Mouse (Mus musculus): ENCODE measurements at regions not wholly inside any gene's neighbourhood (a gene's known extent, or its start where the extent isn't known, plus 50 kb on each side); places are given as distances from the start of the nearest gene placed in this dataset.
A peak's percentile ranks its signal among the peaks of the same experiment; 100 is the strongest.

DNA sequence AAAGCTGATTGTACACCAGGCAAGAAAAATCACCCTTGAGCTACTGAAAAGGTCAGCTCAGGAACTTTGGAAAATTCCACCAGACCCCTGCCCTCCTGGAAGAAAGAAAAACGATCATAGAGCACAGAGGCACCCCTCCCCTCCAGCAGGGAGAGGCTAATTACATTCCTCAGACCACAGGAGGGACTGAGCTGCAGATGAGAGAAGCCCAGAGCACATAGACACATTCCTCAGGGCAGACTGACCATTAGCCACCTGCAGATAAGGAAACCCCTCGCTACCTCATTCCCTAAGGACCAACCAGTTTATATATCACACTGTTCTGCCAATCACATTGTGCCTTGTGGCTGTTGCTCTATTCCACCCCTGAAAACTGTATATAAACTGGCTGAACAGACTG, 230.3 kb downstream of the Parp8 start:
- no peaks in the 10 kb centered on the region for H3K9me3 ChIP-seq (ENCODE audit: control insufficient read depth, low read length)
- no peaks in the 10 kb centered on the region for H3K36me3 ChIP-seq (ENCODE audit: control insufficient read depth, insufficient read depth, low read length)
- H3K9ac ChIP-seq (ENCODE audit: low read length) = no peak overlapping the region
- no peak for DNase-seq (ENCODE audit: low spot score)
- ATAC-seq (replicated peaks; ENCODE audit: low FRiP score) = no peak
- H3K27me3 ChIP-seq (ENCODE audit: control insufficient read depth, insufficient read depth, low read length) = no peaks in the 10 kb centered on the region
- no peak overlapping the region for H3K4me3 ChIP-seq (ENCODE audit: low read depth, low read length)
- no peak overlapping the region for H3K27ac ChIP-seq (ENCODE audit: low read depth, low read length)
- H3K4me1 ChIP-seq (replicated peaks; ENCODE audit: control insufficient read depth, insufficient read depth, low read length) = no peaks in the 10 kb centered on the region
- H3K4me2 ChIP-seq (ENCODE audit: low read depth, low read length, severe bottlenecking) = no peak overlapping the region
- 28% methylated on average over 2 of the region's 2 CpGs for WGBS

DNA sequence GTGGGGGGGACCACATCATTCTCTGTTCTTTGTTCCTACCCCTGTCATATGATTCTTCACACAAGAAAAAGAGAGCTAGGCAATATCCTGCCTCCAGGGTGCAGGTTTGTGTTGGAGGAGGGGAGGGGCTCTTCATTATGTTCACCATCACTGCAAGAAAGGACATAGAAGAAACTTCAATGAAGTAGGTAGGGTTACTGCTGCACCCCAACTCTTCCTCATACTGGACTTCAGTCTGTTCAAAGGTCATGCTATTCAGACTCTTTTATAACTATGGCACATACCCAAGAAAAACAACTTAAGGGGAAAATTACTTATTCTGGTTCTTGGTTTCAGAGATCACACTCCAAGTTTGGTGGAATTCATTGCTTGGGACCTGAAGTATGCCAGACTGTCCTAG, 243.7 kb downstream of the Parp8 start:
- DNase-seq (ENCODE audit: low spot score) (no peak), ATAC-seq (replicated peaks; ENCODE audit: low FRiP score) (no peak)
- Histone ChIP-seq H3K27ac (ENCODE audit: low read depth, low read length) (no peak overlapping the region), H3K36me3 (ENCODE audit: control insufficient read depth, insufficient read depth, low read length) (no peaks in the 10 kb centered on the region), H3K4me1 (replicated peaks; ENCODE audit: control insufficient read depth, insufficient read depth, low read length) (no peaks in the 10 kb centered on the region), H3K9ac (ENCODE audit: low read length) (no peak overlapping the region), H3K9me3 (ENCODE audit: control insufficient read depth, low read length) (no peaks in the 10 kb centered on the region), H3K27me3 (ENCODE audit: control insufficient read depth, insufficient read depth, low read length) (no peaks in the 10 kb centered on the region), H3K4me3 (ENCODE audit: low read depth, low read length) (no peak overlapping the region), H3K4me2 (ENCODE audit: low read depth, low read length, severe bottlenecking) (no peak overlapping the region)

DNA sequence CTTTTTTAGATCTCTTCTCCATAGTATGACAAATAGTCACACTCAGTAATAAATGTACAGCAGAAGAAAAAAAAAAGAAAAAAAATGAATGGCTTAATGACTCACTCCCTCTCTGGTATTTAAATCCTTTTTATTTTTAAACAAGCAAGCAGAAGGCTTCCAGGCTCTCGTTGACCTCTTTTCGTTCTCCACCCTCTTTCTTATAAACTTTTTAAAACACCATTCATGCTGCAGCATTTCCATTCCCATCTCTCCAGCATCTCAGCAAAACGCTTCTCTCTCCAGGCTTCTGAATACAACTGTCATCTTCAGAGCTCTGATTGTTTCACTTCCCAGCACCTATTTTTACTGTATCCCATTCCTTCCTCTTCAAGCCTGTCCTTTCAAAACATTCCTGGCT, 259.8 kb downstream of the Parp8 start:
- ATAC-seq (replicated peaks; ENCODE audit: low FRiP score) (no peak), DNase-seq (ENCODE audit: low spot score) (no peak)
- WGBS = 86% methylated on average over 3 of the region's 3 CpGs

DNA sequence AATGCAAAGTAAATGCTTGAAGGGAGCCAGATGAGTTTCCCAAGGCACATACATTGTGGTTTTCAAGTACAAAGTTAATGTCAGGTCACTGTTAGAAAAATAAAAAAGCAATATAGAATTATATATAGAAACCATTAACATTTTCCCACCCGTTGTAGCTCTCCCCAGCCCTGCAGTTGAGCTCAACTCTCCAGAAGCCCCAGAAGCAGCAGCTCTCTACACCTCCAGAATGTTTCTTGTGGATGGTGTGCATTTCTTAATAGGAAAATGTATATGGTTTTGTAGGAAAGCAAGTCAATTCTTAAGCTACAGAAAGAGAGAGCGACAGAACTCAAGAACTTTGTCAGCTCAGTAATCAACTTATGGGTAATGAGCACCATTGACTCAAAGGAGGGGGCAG, 265.4 kb downstream of the Parp8 start:
- H3K9me3 ChIP-seq (ENCODE audit: control insufficient read depth, low read length) = no peaks in the 10 kb centered on the region
- no peak overlapping the region for H3K4me3 ChIP-seq (ENCODE audit: low read depth, low read length)
- no peaks in the 10 kb centered on the region for H3K27me3 ChIP-seq (ENCODE audit: control insufficient read depth, insufficient read depth, low read length)
- H3K27ac ChIP-seq (ENCODE audit: low read depth, low read length) = no peak overlapping the region
- DNase-seq (ENCODE audit: low spot score) (no peak), ATAC-seq (replicated peaks; ENCODE audit: low FRiP score) (no peak)
- 83% methylated on average over 2 of the region's 2 CpGs for WGBS
- H3K4me2 ChIP-seq (ENCODE audit: low read depth, low read length, severe bottlenecking) = no peak overlapping the region
- H3K4me1 ChIP-seq (replicated peaks; ENCODE audit: control insufficient read depth, insufficient read depth, low read length) = no peaks in the 10 kb centered on the region
- no peak overlapping the region for H3K9ac ChIP-seq (ENCODE audit: low read length)
- H3K36me3 ChIP-seq (ENCODE audit: control insufficient read depth, insufficient read depth, low read length) = no peaks in the 10 kb centered on the region

More for the DNA sequence above, 259.8 kb downstream of the Parp8 start:
- Histone ChIP-seq H3K4me2 (ENCODE audit: low read depth, low read length, severe bottlenecking) (no peak overlapping the region), H3K4me3 (ENCODE audit: low read depth, low read length) (no peak overlapping the region), H3K27ac (ENCODE audit: low read depth, low read length) (no peak overlapping the region), H3K9ac (ENCODE audit: low read length) (no peak overlapping the region), H3K4me1 (replicated peaks; ENCODE audit: control insufficient read depth, insufficient read depth, low read length) (no peaks in the 10 kb centered on the region), H3K9me3 (ENCODE audit: control insufficient read depth, low read length) (no peaks in the 10 kb centered on the region), H3K36me3 (ENCODE audit: control insufficient read depth, insufficient read depth, low read length) (no peaks in the 10 kb centered on the region), H3K27me3 (ENCODE audit: control insufficient read depth, insufficient read depth, low read length) (no peaks in the 10 kb centered on the region)

DNA sequence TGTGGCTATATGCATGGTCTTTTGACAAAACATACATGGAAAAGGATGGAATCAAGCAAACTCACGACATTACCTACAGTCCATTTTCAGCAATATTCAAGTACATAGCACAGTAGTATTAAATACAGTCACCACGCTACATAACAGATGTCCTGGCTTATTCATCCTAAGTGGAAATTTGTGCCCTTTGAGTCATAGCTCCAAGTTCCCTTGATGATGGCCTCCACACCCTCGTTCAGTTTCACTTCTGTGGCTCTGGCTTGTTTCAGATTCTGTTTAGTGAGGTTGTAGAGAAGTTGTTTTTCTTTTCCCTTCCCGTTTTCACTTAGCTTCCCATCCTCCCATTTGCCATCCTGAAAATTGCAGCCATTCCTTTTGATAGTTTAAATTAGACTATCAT, 284.5 kb downstream of the Parp8 start:
- no peak overlapping the region for H3K4me2 ChIP-seq (ENCODE audit: low read depth, low read length, severe bottlenecking)
- no peak overlapping the region for H3K4me3 ChIP-seq (ENCODE audit: low read depth, low read length)
- H3K9me3 ChIP-seq (ENCODE audit: control insufficient read depth, low read length) = no peaks in the 10 kb centered on the region
- no peak overlapping the region for H3K27ac ChIP-seq (ENCODE audit: low read depth, low read length)
- no peaks in the 10 kb centered on the region for H3K36me3 ChIP-seq (ENCODE audit: control insufficient read depth, insufficient read depth, low read length)
- no peak overlapping the region for H3K9ac ChIP-seq (ENCODE audit: low read length)
- 85% methylated on average over 4 of the region's 4 CpGs for WGBS
- no peaks in the 10 kb centered on the region for H3K4me1 ChIP-seq (replicated peaks; ENCODE audit: control insufficient read depth, insufficient read depth, low read length)
- DNase-seq (ENCODE audit: low spot score) (no peak), ATAC-seq (replicated peaks; ENCODE audit: low FRiP score) (no peak)
- no peaks in the 10 kb centered on the region for H3K27me3 ChIP-seq (ENCODE audit: control insufficient read depth, insufficient read depth, low read length)

DNA sequence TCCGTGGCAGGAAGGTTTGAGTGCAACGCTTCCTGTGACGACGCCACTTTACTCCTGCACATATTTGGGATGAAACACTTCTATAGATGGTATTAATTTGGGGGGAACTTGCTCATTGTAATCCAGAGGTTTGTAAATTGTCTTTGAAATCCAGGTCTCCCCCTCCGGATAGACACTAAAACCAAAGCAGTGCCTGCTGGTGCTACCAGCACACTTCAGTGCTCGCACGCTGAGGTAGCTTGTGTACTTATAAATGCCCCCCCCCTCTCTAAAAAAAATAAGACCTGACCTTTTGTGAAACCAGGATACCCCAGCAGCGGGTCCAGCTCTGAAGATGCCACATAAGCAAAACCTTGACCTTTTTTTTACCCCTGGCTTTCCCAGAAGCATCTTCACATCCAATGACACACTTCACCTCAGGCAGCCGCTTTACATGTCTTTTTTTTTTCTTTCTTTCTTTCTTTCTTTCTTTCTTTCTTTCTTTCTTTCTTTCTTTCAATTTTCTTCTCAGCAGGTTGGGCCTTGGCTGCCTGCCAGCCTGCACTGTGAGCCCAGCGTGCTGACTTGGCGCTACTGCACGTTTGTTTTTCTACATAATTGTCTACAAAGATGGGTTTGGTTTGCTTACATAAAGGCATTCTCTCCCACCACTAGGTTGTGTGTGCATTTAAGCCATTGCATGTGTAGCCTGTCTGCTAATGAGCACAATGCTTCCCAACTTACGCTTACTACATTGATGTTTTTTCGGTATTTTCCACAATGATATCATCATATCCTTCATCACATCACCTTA, 301.8 kb downstream of the Parp8 start:
- 76% methylated on average over 14 of the region's 14 CpGs for WGBS
- H3K4me2 ChIP-seq (ENCODE audit: low read depth, low read length, severe bottlenecking) = no peak overlapping the region

DNA sequence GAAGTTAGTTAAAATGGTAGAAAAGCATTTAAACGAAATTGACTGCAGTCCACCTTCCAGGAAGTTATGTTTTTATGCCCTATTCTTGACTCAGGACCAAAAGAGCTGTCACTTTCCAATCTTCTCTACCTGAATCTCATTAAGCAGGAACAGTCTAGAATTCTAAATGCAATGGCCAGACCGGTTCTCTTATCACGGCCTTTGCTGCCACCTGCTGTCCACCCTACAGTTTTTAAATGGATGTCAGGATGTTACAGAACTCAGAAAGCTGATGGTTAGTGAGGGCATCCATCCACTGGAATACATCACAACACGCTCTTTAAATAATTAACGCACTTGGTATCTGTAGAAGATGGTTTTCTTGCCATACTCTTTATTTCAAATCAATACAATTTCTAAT, 310.5 kb downstream of the Parp8 start:
- Histone ChIP-seq H3K4me1 (replicated peaks; ENCODE audit: control insufficient read depth, insufficient read depth, low read length) (peaks cover 4% of the 10 kb centered on the region; the same call in 1 of the 2 replicates), H3K36me3 (ENCODE audit: control insufficient read depth, insufficient read depth, low read length) (no peaks in the 10 kb centered on the region), H3K27me3 (ENCODE audit: control insufficient read depth, insufficient read depth, low read length) (peaks cover 24% of the 10 kb centered on the region), H3K27ac (ENCODE audit: low read depth, low read length) (no peak overlapping the region), H3K4me2 (ENCODE audit: low read depth, low read length, severe bottlenecking) (no peak overlapping the region), H3K4me3 (ENCODE audit: low read depth, low read length) (no peak overlapping the region), H3K9ac (ENCODE audit: low read length) (no peak overlapping the region), H3K9me3 (ENCODE audit: control insufficient read depth, low read length) (no peaks in the 10 kb centered on the region)
- ATAC-seq (replicated peaks; ENCODE audit: low FRiP score) = no peak
- DNase-seq (ENCODE audit: low spot score) = peak; percentile 76
- WGBS = 18% methylated on average over 5 of the region's 5 CpGs

More for the DNA sequence above, 301.8 kb downstream of the Parp8 start:
- H3K9ac ChIP-seq (ENCODE audit: low read length) = no peak overlapping the region
- H3K4me1 ChIP-seq (replicated peaks; ENCODE audit: control insufficient read depth, insufficient read depth, low read length) = no peaks in the 10 kb centered on the region
- H3K4me3 ChIP-seq (ENCODE audit: low read depth, low read length) = no peak overlapping the region
- no peak for DNase-seq (ENCODE audit: low spot score)
- no peaks in the 10 kb centered on the region for H3K27me3 ChIP-seq (ENCODE audit: control insufficient read depth, insufficient read depth, low read length)
- ATAC-seq (replicated peaks; ENCODE audit: low FRiP score) = 0 out of 2 replicates have a peak, but pooled peaks have one; percentile 53
- H3K9me3 ChIP-seq (ENCODE audit: control insufficient read depth, low read length) = no peaks in the 10 kb centered on the region
- H3K36me3 ChIP-seq (ENCODE audit: control insufficient read depth, insufficient read depth, low read length) = no peaks in the 10 kb centered on the region
- H3K27ac ChIP-seq (ENCODE audit: low read depth, low read length) = no peak overlapping the region

DNA sequence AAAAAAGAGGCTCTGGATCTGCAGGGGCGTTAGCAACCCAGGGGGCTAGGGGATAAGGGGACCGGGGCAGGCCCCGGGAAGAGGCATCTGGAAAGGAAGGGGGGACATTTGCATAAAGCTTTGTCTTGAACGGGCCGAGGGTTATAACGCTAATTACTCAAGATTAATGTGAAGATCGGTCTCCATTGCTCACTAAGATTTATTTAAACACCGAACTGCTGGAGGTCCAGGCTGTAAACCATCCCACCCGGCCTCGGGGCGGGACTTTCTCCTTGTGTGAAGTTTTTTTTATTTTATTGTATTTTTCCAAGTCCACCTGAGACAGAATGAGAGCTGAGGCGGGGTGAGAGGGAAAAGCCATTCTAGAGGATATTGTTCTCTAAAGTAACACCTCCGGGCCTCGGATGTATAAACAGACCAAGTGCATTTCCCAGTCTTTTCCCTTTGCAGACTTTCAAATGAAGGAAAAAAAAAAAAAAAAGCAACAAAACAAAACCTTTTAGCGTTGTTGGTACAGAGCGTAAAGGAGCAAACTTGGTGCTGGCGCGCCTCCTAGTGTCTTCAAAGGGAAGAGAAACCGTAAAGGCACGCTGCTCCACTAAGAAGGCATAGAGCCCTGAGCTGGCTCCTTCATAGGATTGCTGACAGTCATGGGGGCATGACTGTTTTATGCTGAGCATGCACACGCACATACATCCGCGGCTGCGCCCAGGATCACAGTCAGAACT, 313.3 kb downstream of the Parp8 start:
- peak overlapping the region; percentile 33; the same call in 1 of the 2 replicates for H3K9ac ChIP-seq (ENCODE audit: low read length)
- peak overlapping the region; percentile 66 for H3K4me2 ChIP-seq (ENCODE audit: low read depth, low read length, severe bottlenecking)
- H3K36me3 ChIP-seq (ENCODE audit: control insufficient read depth, insufficient read depth, low read length) = no peaks in the 10 kb centered on the region
- peak overlapping the region; percentile 30 for H3K4me3 ChIP-seq (ENCODE audit: low read depth, low read length)
- DNase-seq (ENCODE audit: low spot score) (peak; percentile 84), ATAC-seq (replicated peaks; ENCODE audit: low FRiP score) (peak; percentile 78)
- no peak overlapping the region for H3K27ac ChIP-seq (ENCODE audit: low read depth, low read length)
- peaks cover 35% of the 10 kb centered on the region for H3K27me3 ChIP-seq (ENCODE audit: control insufficient read depth, insufficient read depth, low read length)
- no peaks in the 10 kb centered on the region for H3K9me3 ChIP-seq (ENCODE audit: control insufficient read depth, low read length)
- WGBS = under 1% methylated on average over 24 of the region's 24 CpGs
- H3K4me1 ChIP-seq (replicated peaks; ENCODE audit: control insufficient read depth, insufficient read depth, low read length) = peaks cover 8% of the 10 kb centered on the region; the same call in 1 of the 2 replicates

All from forebrain, embryonic 11.5 days (tissue).